Mouse (Mus musculus) neural tube, embryonic 14.5 days (tissue): Measurements from ENCODE around the gene CN725425. TPM values are rescaled to one million over a fixed set of nuclear protein-coding genes. Genes with fewer than 3 reads are reported as not detected.

Experiments used
- ATAC-seq: fragments of 200-750 bp; cut with Nextera tagmentation; 2 replicates; pipeline ENCODE4 v1.8.0; 2017; ENCODE audit warnings: low read depth, mild to moderate bottlenecking, moderate TSS enrichment, moderate library complexity
- H3K27ac ChIP-seq: fragments of 300-500 bp; sonication (generic); 2 replicates; pipeline ENCODE4 v1.5.1; 2014; ENCODE audit warnings: low read depth, mild to moderate bottlenecking, control low read depth, low read length, moderate library complexity, mixed read lengths
- H3K27me3 ChIP-seq: fragments of 300-500 bp; sonication (generic); 2 replicates; pipeline ENCODE4 v1.6.1; 2014; ENCODE audit warnings: low read length; ENCODE audit not compliant: control insufficient read depth, insufficient read depth
- H3K36me3 ChIP-seq: fragments of 300-500 bp; sonication (generic); 2 replicates; pipeline ENCODE4 v1.6.1; 2014; ENCODE audit warnings: low read length, mixed read lengths; ENCODE audit not compliant: control insufficient read depth, insufficient read depth
- H3K4me1 ChIP-seq: fragments of 300-500 bp; sonication (generic); 2 replicates; pipeline ENCODE4 v1.6.1; 2014; ENCODE audit warnings: low read length; ENCODE audit not compliant: control insufficient read depth, insufficient read depth
- H3K4me2 ChIP-seq: fragments of 300-500 bp; sonication (generic); 2 replicates; pipeline ENCODE4 v1.6.1; 2014; ENCODE audit warnings: mild to moderate bottlenecking, low read depth, low read length, control low read depth
- H3K4me3 ChIP-seq: fragments of 300-500 bp; sonication (generic); 2 replicates; pipeline ENCODE4 v1.5.1; 2014; ENCODE audit warnings: low read depth, low read length, control low read depth, mixed read lengths
- H3K9ac ChIP-seq: fragments of 300-500 bp; sonication (generic); replicated peaks from 2 replicates; pipeline ENCODE4 v1.6.1; 2014; ENCODE audit warnings: low read depth, mild to moderate bottlenecking, control low read depth, low read length, mixed read lengths
- H3K9me3 ChIP-seq: fragments of 300-500 bp; sonication (generic); 2 replicates; pipeline ENCODE4 v1.6.1; 2016; ENCODE audit warnings: low read length; ENCODE audit not compliant: control insufficient read depth
- WGBS: fragments of 180-500 bp; shearing (Covaris S2); extraction: QIAGEN DNeasy Blood & Tissue Kit; methylation state at CpG from one replicate; pipeline ENCODE4 v1.1.7; 2014; 5-methylcytosine and 5-hydroxymethylcytosine counted together
- polyA plus RNA-seq: library from polyadenylated mRNA; unstranded; fragments of >200 nt; fragmentation: Nextera tagmentation; extraction: Ambion mirVana; gene quantifications from 2 replicates; pipeline ENCODE4 v1.2.1, GENCODE M21; 2014

The CN725425 gene
- polyA plus RNA-seq, 1 experiment from 2014 or later, result not detected

GRCm38 (mm10) chr15:91255308-91255707 is 56.0 kb downstream of the CN725425 start:
- WGBS, result 91% methylated on average over 2 of the region's 2 CpGs

GRCm38 (mm10) chr15:91257140-91257539 is 57.8 kb downstream of the CN725425 start:
- Histone ChIP-seq H3K27ac (no peak overlapping the region), H3K9ac (no peak overlapping the region), H3K9me3 (no peaks in the 10 kb centered on the region), H3K4me1 (no peaks in the 10 kb centered on the region), H3K4me3 (no peak overlapping the region), H3K4me2 (no peak overlapping the region), H3K36me3 (no peaks in the 10 kb centered on the region), H3K27me3 (no peaks in the 10 kb centered on the region)
- ATAC-seq, result no peak
- 74% methylated on average over 11 of the region's 11 CpGs for WGBS

More at GRCm38 (mm10) chr15:91255308-91255707, 56.0 kb downstream of the CN725425 start:
- H3K9ac ChIP-seq, result no peak overlapping the region
- no peak overlapping the region for H3K27ac ChIP-seq
- no peaks in the 10 kb centered on the region for H3K9me3 ChIP-seq
- no peak overlapping the region for H3K4me2 ChIP-seq
- H3K27me3 ChIP-seq, result no peaks in the 10 kb centered on the region
- no peak for ATAC-seq
- H3K4me3 ChIP-seq, result no peak overlapping the region
- H3K4me1 ChIP-seq, result no peaks in the 10 kb centered on the region
- H3K36me3 ChIP-seq, result no peaks in the 10 kb centered on the region

- no peaks in the 10 kb centered on the region for H3K4me1 ChIP-seq
- H3K27ac ChIP-seq, result peak overlapping the region; percentile 28; the same call in 1 of the 2 replicates
- no peaks in the 10 kb centered on the region for H3K27me3 ChIP-seq
- no peaks in the 10 kb centered on the region for H3K36me3 ChIP-seq
- H3K9me3 ChIP-seq, result no peaks in the 10 kb centered on the region
- no peak overlapping the region for H3K9ac ChIP-seq
- H3K4me3 ChIP-seq, result no peak overlapping the region
- 59% methylated on average over 5 of the region's 5 CpGs for WGBS
- H3K4me2 ChIP-seq, result no peak overlapping the region
- peak; percentile 87; the same call in 1 of the 2 replicates for ATAC-seq
Measured at GRCm38 (mm10) chr15:91260578-91260977, 61.3 kb downstream of the CN725425 start.

- WGBS, result 86% methylated on average over 1 of the region's 1 CpGs
- no peak overlapping the region for H3K4me3 ChIP-seq
- H3K27me3 ChIP-seq, result no peaks in the 10 kb centered on the region
- no peak overlapping the region for H3K4me2 ChIP-seq
- no peak overlapping the region for H3K27ac ChIP-seq
- no peak for ATAC-seq
- no peak overlapping the region for H3K9ac ChIP-seq
- H3K4me1 ChIP-seq, result no peaks in the 10 kb centered on the region
- H3K9me3 ChIP-seq, result no peaks in the 10 kb centered on the region
- no peaks in the 10 kb centered on the region for H3K36me3 ChIP-seq
Measured at GRCm38 (mm10) chr15:91263926-91264325, 64.6 kb downstream of the CN725425 start.

- no peaks in the 10 kb centered on the region for H3K36me3 ChIP-seq
- WGBS, result 88% methylated on average over 4 of the region's 4 CpGs
Measured at GRCm38 (mm10) chr15:91268532-91268931, 69.2 kb downstream of the CN725425 start.

GRCm38 (mm10) chr15:91275961-91276360 is 76.7 kb downstream of the CN725425 start:
- Histone ChIP-seq H3K4me3 (no peak overlapping the region), H3K27me3 (no peaks in the 10 kb centered on the region), H3K9me3 (no peaks in the 10 kb centered on the region), H3K36me3 (no peaks in the 10 kb centered on the region), H3K9ac (no peak overlapping the region), H3K4me1 (no peaks in the 10 kb centered on the region), H3K27ac (no peak overlapping the region), H3K4me2 (no peak overlapping the region)
- 77% methylated on average over 3 of the region's 3 CpGs for WGBS
- ATAC-seq, result no peak

More at GRCm38 (mm10) chr15:91268532-91268931, 69.2 kb downstream of the CN725425 start:
- H3K9ac ChIP-seq, result no peak overlapping the region
- H3K4me1 ChIP-seq, result no peaks in the 10 kb centered on the region
- no peak overlapping the region for H3K27ac ChIP-seq
- H3K9me3 ChIP-seq, result no peaks in the 10 kb centered on the region
- no peak for ATAC-seq
- H3K27me3 ChIP-seq, result no peaks in the 10 kb centered on the region
- no peak overlapping the region for H3K4me2 ChIP-seq
- no peak overlapping the region for H3K4me3 ChIP-seq

- Histone ChIP-seq H3K27me3 (no peaks in the 10 kb centered on the region), H3K9ac (no peak overlapping the region), H3K9me3 (no peaks in the 10 kb centered on the region), H3K36me3 (no peaks in the 10 kb centered on the region), H3K27ac (no peak overlapping the region), H3K4me1 (no peaks in the 10 kb centered on the region), H3K4me3 (no peak overlapping the region), H3K4me2 (no peak overlapping the region)
- 95% methylated on average over 5 of the region's 5 CpGs for WGBS
- no peak for ATAC-seq
Measured at GRCm38 (mm10) chr15:91279571-91279970, 80.3 kb downstream of the CN725425 start.

- H3K36me3 ChIP-seq, result no peaks in the 10 kb centered on the region
- no peaks in the 10 kb centered on the region for H3K4me1 ChIP-seq
- no peak overlapping the region for H3K27ac ChIP-seq
- 84% methylated on average over 5 of the region's 5 CpGs for WGBS
- no peaks in the 10 kb centered on the region for H3K9me3 ChIP-seq
- H3K4me2 ChIP-seq, result no peak overlapping the region
- no peak overlapping the region for H3K9ac ChIP-seq
- no peak overlapping the region for H3K4me3 ChIP-seq
- no peaks in the 10 kb centered on the region for H3K27me3 ChIP-seq
- ATAC-seq, result no peak
Measured at GRCm38 (mm10) chr15:91281521-91281920, 82.2 kb downstream of the CN725425 start.

- Histone ChIP-seq H3K27me3 (no peaks in the 10 kb centered on the region), H3K9me3 (no peaks in the 10 kb centered on the region), H3K4me1 (no peaks in the 10 kb centered on the region), H3K4me2 (no peak overlapping the region), H3K27ac (no peak overlapping the region), H3K9ac (no peak overlapping the region), H3K36me3 (no peaks in the 10 kb centered on the region), H3K4me3 (no peak overlapping the region)
- ATAC-seq, result no peak
- WGBS, result 95% methylated on average over 7 of the region's 7 CpGs
Measured at GRCm38 (mm10) chr15:91282822-91283221, 83.5 kb downstream of the CN725425 start.
